Mouse (Mus musculus): ENCODE measurements around the gene Qser1.

The Qser1 gene

GRCm38 (mm10) chr2:104732033-104732444 lies 84.5 kb downstream of the Qser1 start:
- DNase-seq = no peak

GRCm38 (mm10) chr2:104727369-104727768 lies 89.2 kb downstream of the Qser1 start:
- DNase-seq = no peak

GRCm38 (mm10) chr2:104722021-104722420 lies 94.5 kb downstream of the Qser1 start:
- DNase-seq = no peak

- DNase-seq = no peak
These were observed 98.7 kb downstream of the Qser1 start for GRCm38 (mm10) chr2:104717827-104718226.

- no peak for DNase-seq
These were observed 99.3 kb downstream of the Qser1 start for GRCm38 (mm10) chr2:104717231-104717735.

- DNase-seq = no peak
These were observed 100.3 kb downstream of the Qser1 start, which contains the start of gene Pin1rt1 for GRCm38 (mm10) chr2:104716279-104716678. Gene Pin1rt1 (minus strand): TSS chr2:104716379.

DNA sequence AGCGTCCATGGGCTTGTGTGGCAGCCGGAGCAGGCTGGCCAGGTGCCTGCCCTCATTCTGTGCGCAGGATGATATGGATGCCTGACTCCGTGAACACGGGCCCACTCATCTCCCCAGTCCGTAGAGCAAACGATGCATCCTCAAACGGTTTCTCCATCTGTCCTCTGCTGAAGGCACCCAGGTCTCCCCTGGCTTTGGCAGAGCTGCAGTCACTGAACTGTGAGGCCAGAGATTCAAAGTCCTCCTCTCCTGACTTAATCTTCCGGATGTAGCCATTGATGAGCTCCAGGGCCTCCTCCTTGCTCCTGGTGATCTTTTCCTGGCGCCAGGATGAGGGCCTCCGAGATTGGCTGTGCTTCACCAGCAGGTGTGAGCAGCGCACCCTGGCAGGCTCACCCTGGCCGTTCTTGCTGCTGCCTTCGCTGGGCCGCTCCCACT lies 102.3 kb downstream of the Qser1 start:
- DNase-seq = no peak

GRCm38 (mm10) chr2:104712486-104712809 lies 104.1 kb downstream of the Qser1 start:
- DNase-seq = no peak

GRCm38 (mm10) chr2:104711585-104712485 lies 104.7 kb downstream of the Qser1 start, which contains the start of gene Tcp11l1:
Gene Tcp11l1 (minus strand): TSS chr2:104712169.
- DNase-seq = peak; percentile 75

DNA sequence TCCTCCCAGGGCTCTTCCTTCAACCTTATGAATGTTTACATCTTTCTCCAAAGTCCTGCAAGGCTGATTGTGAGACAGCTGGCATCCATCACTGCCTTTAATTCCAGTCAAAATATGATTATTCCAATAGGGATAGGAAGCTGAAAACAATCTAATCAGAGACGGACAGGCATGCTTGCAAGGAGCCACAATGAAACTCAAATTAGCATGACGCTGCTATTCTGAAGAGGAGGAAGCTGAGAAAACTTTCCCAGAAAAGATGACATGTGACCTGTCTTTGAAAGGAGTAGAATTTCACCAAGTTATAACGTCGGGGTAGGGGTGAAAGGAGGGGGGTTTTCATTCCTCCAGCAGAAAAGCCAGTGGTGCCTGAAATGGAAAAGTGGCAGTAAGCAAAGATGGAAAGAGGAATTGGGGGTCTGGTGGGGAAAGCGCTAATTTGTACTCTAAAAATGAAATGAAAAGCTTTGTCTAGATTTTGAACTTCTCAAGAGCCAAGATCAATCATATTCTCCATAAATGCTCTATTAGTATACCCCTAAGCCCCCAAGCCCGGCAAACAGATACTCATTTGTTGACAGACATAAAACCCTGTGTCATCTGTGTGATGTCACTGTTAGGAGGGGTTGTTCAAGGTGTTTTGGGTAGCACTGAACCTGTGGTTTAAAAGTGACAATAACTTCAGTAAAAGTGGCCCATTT lies 105.7 kb downstream of the Qser1 start:
- no peak for DNase-seq

DNA sequence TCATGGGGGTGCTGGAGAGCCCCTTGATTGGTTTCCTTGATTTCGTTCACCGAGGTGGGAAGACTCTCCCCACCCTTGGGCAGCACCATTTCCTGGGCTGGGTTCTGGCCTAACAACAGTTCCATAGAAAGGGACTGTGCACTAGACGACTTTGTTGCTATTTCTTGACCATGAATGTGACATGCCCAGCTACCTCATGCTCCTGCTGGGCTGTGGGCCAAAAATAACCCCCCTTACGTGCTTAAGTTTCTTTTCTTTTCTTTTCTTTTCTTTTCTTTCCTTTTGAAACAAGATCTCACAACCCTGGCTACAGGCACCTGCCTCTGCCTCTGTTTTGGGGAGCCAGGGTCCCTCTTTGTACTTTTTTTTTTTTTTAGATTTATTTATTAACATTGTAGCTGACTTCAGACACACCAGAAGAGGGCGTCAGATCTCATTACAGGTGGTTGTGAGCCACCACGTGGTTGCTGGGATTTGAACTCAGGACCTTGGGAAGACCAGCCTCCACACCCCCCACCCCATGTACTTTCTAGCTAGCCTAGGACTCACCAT lies 106.7 kb downstream of the Qser1 start:
- DNase-seq = no peak

Measured in right cerebral cortex, adult 18-20 months (tissue).